Mouse (Mus musculus): ENCODE data around the gene Gm7073.
A peak's percentile ranks its signal among the peaks of the same experiment; 100 is the strongest.

Gm7073 gene

DNA sequence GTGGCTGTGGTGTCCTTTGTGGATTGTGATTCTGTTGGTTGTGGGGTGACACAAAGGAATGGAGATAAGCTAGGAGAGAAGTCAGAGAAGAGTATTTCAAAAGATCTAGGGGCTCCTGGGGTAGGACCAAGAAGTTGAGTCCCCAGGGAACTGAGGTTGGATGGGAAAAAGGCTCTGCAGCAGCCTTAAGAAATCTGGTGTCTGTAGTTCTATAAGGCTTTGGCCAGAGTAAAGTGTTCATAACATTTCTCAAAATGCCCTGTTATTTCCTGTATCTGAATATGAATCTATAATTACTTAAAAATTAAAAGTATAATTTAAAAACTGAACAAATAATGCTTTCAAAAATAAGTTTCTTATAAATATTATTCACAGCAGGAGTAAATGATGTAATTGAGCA, at the start of gene Gm7073:
Gene Gm7073, minus strand, starts transcription at position 101 of the 400 bp plus-strand sequence.
- DNase-seq (ENCODE audit: low spot score): no peak

- no peak for DNase-seq (ENCODE audit: low spot score)
These were observed 31.5 kb upstream of the Gm7073 start for GRCm38 (mm10) chrX:60570539-60570938.

GRCm38 (mm10) chrX:60569047-60569446, 30.0 kb upstream of the Gm7073 start:
- no peak for DNase-seq (ENCODE audit: low spot score)

DNA sequence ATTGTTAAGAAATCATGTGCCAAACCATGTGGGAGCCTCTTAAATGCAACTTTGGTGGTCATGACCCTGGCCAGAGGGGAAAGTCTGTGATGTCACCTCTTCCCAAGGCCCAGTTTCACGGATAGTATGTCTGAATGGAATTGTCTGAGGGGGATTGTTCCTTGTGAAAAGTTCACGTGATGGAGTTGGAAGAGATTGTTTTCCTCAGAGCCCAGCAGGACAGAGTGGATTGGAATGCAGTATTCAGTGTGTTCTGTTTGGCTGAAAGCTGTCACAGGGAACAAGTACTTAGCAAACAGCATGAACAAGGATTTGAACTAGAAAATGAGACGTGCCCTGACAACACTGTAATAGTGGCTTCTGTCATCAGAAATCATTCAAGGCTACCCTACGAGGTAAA, 16.2 kb upstream of the Gm7073 start:
- no peak for DNase-seq (ENCODE audit: low spot score)

GRCm38 (mm10) chrX:60547444-60548304, 8.6 kb upstream of the Gm7073 start:
- DNase-seq (ENCODE audit: low spot score): peak; percentile 4

GRCm38 (mm10) chrX:60547098-60547443, 8.0 kb upstream of the Gm7073 start:
- no peak for DNase-seq (ENCODE audit: low spot score)

GRCm38 (mm10) chrX:60545906-60546305, 6.9 kb upstream of the Gm7073 start:
- DNase-seq (ENCODE audit: low spot score): no peak

GRCm38 (mm10) chrX:60545444-60545843, 6.4 kb upstream of the Gm7073 start:
- no peak for DNase-seq (ENCODE audit: low spot score)

DNA sequence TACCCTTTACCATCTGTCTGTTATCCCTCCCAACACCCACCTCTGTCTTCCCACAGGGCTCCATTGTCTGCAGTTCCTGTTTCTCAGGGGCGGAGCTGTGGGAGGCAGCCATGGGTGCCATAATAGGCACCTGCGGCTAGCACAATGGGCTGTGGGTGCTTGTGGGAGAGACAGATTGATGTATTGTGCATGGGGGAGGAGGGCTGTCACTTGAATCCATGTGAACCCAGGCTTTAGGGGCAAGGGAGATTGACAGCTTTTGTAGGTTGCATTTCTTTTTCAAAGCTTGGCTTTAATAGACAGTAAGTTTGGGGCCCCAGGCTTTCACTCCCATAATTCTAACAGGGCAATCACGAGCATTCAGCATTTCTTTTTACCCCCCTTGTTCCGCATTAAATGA, 5.0 kb upstream of the Gm7073 start:
- DNase-seq (ENCODE audit: low spot score): no peak

- DNase-seq (ENCODE audit: low spot score): no peak
These were observed 3.9 kb upstream of the Gm7073 start for GRCm38 (mm10) chrX:60542901-60543300.

- peak; percentile 1 for DNase-seq (ENCODE audit: low spot score)
These were observed 35.1 kb downstream of the Gm7073 start for GRCm38 (mm10) chrX:60503995-60504394.

DNA sequence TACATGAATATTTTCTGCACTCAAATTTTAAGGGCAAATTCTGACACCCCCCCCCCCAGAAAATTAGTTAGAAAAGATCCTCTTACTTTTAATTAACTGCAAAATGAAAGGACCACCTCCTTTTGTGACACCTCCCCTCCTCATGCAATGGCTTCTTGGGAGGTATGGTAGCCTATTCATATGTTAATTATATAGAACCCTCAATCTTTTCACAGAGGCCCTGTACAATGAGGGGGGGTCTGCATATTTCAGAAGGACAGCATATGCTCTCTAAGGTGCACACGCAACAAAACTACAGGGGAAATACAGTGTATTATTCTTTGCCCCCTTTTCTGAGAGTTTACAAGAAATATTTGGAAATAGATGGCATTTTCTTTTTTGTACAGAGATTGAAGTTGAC, 41.3 kb downstream of the Gm7073 start:
- no peak for DNase-seq (ENCODE audit: low spot score)

- DNase-seq (ENCODE audit: low spot score): no peak
These were observed 43.7 kb downstream of the Gm7073 start for GRCm38 (mm10) chrX:60495308-60495707.

- DNase-seq (ENCODE audit: low spot score): no peak
These were observed 75.3 kb downstream of the Gm7073 start for GRCm38 (mm10) chrX:60463786-60464185.

GRCm38 (mm10) chrX:60414563-60415111, 124.4 kb downstream of the Gm7073 start:
- DNase-seq (ENCODE audit: low spot score): no peak

DNA sequence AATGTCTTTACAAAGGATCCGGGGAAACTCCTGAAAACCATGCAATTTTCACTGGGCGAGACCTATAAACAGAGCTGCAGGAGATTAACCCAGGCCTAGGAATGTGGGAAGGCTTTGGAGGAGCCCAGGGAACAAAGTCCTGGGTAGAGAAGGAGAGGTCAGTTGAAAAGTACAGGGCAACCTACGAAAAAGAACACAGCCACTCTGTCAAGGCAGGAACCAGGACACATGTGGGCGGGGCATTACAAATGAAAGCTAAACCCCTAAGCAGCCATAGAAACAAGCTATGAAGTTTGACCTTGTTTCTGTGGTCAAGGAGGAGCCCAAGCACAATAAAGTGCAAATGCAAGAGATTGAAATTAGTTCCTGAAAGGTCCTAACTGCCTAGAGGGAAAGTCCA, 133.4 kb downstream of the Gm7073 start:
- no peak for DNase-seq (ENCODE audit: low spot score)

- DNase-seq (ENCODE audit: low spot score): peak; percentile 93
These were observed 134.4 kb downstream of the Gm7073 start for GRCm38 (mm10) chrX:60404668-60405044.

DNA sequence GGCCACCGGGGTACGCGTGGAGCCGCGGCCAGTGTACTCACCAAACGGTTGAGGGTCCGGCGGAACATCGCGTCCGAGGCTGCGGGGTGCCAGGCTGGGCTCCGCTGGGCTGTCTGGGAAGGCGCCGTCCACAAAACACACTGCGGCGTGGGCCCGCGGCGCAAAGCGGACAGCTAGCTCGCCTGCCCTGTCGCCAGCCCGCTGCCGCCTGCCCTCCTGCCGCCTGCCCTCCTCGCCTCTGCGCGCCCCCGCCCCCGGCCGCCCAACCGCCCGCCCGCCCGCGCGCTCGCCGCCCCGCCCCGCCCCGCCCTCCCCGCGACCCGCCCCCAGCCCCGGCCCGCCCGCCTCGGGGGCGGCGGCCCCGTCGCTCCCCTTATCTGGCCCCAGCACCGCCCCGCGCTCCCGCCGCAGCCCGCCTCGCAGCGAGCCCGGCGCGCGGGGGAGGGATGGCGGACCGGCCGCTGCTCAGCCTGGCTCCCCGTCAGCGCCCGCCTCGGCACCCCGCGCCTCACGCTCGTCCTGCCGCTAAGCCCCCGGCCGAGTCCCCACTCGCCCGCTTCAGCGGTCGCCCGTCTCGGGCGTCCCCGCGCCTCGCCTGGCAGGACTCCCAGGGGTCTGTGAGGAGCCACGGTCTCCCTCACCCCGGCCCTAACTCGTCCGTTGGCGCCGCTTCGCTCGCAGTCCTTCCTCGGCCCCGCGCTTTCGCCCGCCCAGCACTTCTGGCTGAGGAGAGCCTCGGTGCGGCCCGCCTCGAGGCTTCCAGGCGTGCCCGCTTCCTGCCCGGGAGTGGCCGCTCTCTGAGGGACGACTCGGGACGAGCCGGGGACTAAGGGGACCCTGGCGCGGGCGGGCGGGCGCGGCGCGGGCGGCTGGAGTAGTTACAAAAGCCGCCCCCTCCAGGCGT, 135.0 kb downstream of the Gm7073 start:
- DNase-seq (ENCODE audit: low spot score): peak; percentile 42

- no peak for DNase-seq (ENCODE audit: low spot score)
These were observed 135.8 kb downstream of the Gm7073 start for GRCm38 (mm10) chrX:60403062-60403763.

DNA sequence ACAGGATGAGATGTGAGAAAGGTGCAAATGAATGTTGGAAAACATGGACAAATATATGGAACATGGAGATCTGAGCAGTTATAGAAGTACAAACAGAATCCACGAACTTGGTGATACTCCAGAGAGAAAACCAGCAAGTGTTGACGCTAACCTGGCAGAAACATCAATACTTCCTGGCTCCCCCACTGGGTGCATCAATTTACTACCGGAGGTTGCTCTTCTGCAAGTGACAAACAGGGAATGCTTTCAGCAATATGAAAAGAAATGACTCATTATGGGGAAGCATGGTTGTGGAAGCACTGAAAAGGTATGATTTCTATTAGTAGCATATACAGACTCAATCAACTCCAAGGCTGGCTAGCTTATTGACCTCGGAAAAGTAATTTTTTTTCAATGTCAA, 144.8 kb downstream of the Gm7073 start:
- no peak for DNase-seq (ENCODE audit: low spot score)

DNA sequence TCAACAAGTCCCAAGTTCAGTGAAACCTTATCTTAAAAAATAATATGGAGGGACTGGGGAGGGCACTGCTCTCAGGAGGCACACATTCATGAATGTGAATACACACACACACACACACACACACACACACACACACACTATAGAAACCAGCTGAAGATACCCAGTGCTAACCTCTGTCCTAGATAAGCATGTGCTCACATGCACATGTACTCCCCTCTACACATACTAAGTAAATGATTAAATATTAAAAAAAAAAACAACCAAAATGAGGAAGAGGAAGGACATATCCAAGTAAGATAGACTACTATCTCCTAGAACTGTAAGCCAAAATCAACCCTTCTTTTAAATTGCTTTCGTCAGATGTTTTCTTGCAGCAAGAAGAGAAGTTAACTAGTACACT, 152.2 kb downstream of the Gm7073 start:
- DNase-seq (ENCODE audit: low spot score): no peak
